Mouse (Mus musculus) embryonic facial prominence, embryonic 12.5 days (tissue): ENCODE results near the gene Mamdc4. TPM values are rescaled to one million over a fixed set of nuclear protein-coding genes. Genes with fewer than 3 reads are reported as not detected.

Experiments
- ATAC-seq: fragments of 200-750 bp; cut with Nextera tagmentation; 2 replicates; pipeline ENCODE4 v1.8.0; 2017; ENCODE audit not compliant: insufficient number of reproducible peaks, insufficient read depth, low FRiP score, low TSS enrichment
- H3K27ac ChIP-seq: fragments of 300-500 bp; sonication (generic); 2 replicates; pipeline ENCODE4 v1.5.1; 2016; ENCODE audit warnings: mild to moderate bottlenecking
- H3K27me3 ChIP-seq: fragments of 300-500 bp; sonication (generic); 2 replicates; pipeline ENCODE4 v1.6.1; 2016; ENCODE audit warnings: mild to moderate bottlenecking, moderate library complexity
- H3K36me3 ChIP-seq: fragments of 300-500 bp; sonication (generic); 2 replicates; pipeline ENCODE4 v1.6.1; 2016; ENCODE audit warnings: mild to moderate bottlenecking
- H3K4me1 ChIP-seq: fragments of 300-500 bp; sonication (generic); 2 replicates; pipeline ENCODE4 v1.6.1; 2016
- H3K4me2 ChIP-seq: fragments of 300-500 bp; sonication (generic); replicated peaks from 2 replicates; pipeline ENCODE4 v1.6.1; 2016; ENCODE audit warnings: mild to moderate bottlenecking, moderate library complexity
- H3K4me3 ChIP-seq: fragments of 300-500 bp; sonication (generic); 2 replicates; pipeline ENCODE4 v1.5.1; 2016; ENCODE audit warnings: mild to moderate bottlenecking
- H3K9ac ChIP-seq: fragments of 300-500 bp; sonication (generic); 2 replicates; pipeline ENCODE4 v1.6.1; 2016; ENCODE audit warnings: mild to moderate bottlenecking, moderate library complexity
- H3K9me3 ChIP-seq: fragments of 300-500 bp; sonication (generic); 2 replicates; pipeline ENCODE4 v1.6.1; 2016; ENCODE audit warnings: mild to moderate bottlenecking, moderate library complexity
- WGBS: fragments of 180-500 bp; shearing (Covaris S2); methylation state at CpG from one replicate; pipeline ENCODE4 v1.1.7; 2016; 5-methylcytosine and 5-hydroxymethylcytosine counted together
- polyA plus RNA-seq: library from polyadenylated mRNA; unstranded; fragments of >200 nt; fragmentation: Nextera tagmentation; extraction: Ambion mirVana; gene quantifications from 2 replicates; pipeline ENCODE4 v1.2.1, GENCODE M21; 2016

The Mamdc4 gene
- polyA plus RNA-seq, 1 experiment from 2014 or later: 4.2 TPM

GRCm38 (mm10) chr2:25534178-25534865 lies 40.3 kb downstream of the Mamdc4 start:
- Histone ChIP-seq H3K4me2 (no peak overlapping the region), H3K4me1 (no peaks in the 10 kb centered on the region), H3K36me3 (peaks cover 81% of the 10 kb centered on the region), H3K4me3 (no peak overlapping the region), H3K27me3 (no peaks in the 10 kb centered on the region), H3K9me3 (no peaks in the 10 kb centered on the region), H3K27ac (no peak overlapping the region), H3K9ac (no peak overlapping the region)
- WGBS: 87% methylated on average over 3 of the region's 3 CpGs
- no peak for ATAC-seq

DNA sequence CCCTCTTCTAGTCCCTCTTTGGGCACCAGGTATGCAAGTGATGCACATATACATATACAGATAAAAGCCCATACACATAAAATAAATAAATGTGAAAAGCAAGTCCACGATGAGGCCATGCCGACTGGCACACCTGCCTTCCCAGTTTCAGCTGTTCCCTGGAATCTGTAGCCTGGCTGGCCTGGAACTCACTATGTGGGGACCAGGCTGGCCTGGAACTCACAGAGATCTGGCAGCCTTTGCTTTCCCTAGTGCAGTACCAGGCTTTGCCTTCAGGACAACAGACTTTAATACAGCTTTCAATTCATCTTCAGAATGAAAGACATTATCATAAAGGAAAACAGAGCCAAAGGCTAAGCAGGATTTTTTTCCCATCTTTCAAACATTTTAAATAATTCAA lies 40.9 kb downstream of the Mamdc4 start:
- Histone ChIP-seq H3K9ac (no peak overlapping the region), H3K4me1 (no peaks in the 10 kb centered on the region), H3K36me3 (peaks cover 85% of the 10 kb centered on the region), H3K9me3 (no peaks in the 10 kb centered on the region), H3K4me2 (no peak overlapping the region), H3K4me3 (no peak overlapping the region), H3K27me3 (no peaks in the 10 kb centered on the region), H3K27ac (no peak overlapping the region)
- WGBS: 96% methylated on average over 2 of the region's 2 CpGs
- no peak for ATAC-seq

DNA sequence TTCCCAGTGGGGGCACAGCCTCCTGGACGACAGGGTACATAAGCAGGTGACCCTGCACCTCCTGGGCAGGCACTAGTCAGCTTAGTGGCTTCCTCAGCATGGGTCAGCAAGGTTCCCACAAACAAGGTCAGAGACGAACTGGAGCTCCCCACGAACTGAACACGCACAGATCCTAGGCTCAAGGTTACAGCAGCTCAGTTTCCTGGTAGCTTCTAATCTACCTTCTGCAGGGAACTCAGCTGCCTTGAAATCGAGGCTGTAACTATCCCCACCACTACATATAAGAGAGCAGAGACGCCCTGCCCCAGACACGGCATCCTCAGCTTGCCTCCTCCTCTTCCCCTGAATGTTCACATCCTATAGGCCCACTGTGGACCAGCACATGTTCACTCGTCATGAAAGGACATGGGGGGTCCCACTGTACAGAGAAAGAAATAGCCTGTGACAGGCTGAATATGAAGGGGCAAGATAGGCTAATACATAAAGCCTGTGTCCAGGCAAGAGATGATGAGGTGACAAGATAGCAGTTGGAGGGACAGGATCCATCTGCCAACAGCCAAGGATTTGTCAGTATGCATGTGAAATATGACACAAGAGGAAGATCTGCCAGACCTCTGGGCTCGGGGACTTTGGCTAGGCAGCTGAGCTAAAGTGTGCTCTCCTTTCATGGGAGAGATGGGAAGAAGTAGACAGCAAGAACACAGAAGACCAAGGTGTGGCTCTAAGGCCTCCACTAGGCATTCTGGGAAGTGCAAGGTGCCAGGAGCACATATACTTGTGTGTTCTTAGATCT lies 47.9 kb downstream of the Mamdc4 start:
- H3K36me3 ChIP-seq: peaks cover 88% of the 10 kb centered on the region
- H3K27me3 ChIP-seq: no peaks in the 10 kb centered on the region
- H3K9ac ChIP-seq: no peak overlapping the region
- H3K4me3 ChIP-seq: no peak overlapping the region
- H3K4me2 ChIP-seq: no peak overlapping the region
- H3K9me3 ChIP-seq: no peaks in the 10 kb centered on the region
- no peaks in the 10 kb centered on the region for H3K4me1 ChIP-seq
- no peak overlapping the region for H3K27ac ChIP-seq
- 83% methylated on average over 9 of the region's 9 CpGs for WGBS
- no peak for ATAC-seq

Other genes starting within 250 kb of the Mamdc4 start
- gene Man1b1, start 242.5 kb downstream of the Mamdc4 start, polyA plus RNA-seq: 66.5 and 75.8 TPM in 2 replicates
- gene Dpp7, start 218.5 kb downstream of the Mamdc4 start, polyA plus RNA-seq: 25.0 and 27.0 TPM in 2 replicates
- 7.9 and 8.9 TPM in 2 replicates for gene Uap1l1, start 209.2 kb downstream of the Mamdc4 start, polyA plus RNA-seq
- 51.4 and 51.6 TPM in 2 replicates for gene Sapcd2, start 202.5 kb downstream of the Mamdc4 start, polyA plus RNA-seq
- gene Entpd2, start 179.0 kb downstream of the Mamdc4 start, polyA plus RNA-seq: 0.41 and 0.42 TPM in 2 replicates
- gene Npdc1, start 175.5 kb downstream of the Mamdc4 start, polyA plus RNA-seq: 47.7 and 60.0 TPM in 2 replicates
- not detected in 2 replicates for gene Fut7, start 151.6 kb downstream of the Mamdc4 start, polyA plus RNA-seq
- 4.8 and 5.2 TPM in 2 replicates for gene Abca2, start 146.1 kb downstream of the Mamdc4 start, polyA plus RNA-seq
- 1.4 and 1.8 TPM in 2 replicates for gene Clic3, start 118.0 kb downstream of the Mamdc4 start, polyA plus RNA-seq
- gene Paxx, start 113.8 kb downstream of the Mamdc4 start, polyA plus RNA-seq: 28.6 and 28.9 TPM in 2 replicates
- 0.70 and 0.96 TPM in 2 replicates for gene Ptgds, start 104.8 kb downstream of the Mamdc4 start, polyA plus RNA-seq
- not detected in 2 replicates for gene Lcn12, start 80.9 kb downstream of the Mamdc4 start, polyA plus RNA-seq
- 81.8 and 82.8 TPM in 2 replicates for gene Fbxw5, start 74.1 kb downstream of the Mamdc4 start, polyA plus RNA-seq
- gene C8g, start 73.1 kb downstream of the Mamdc4 start, polyA plus RNA-seq: 6.3 and 6.4 TPM in 2 replicates
- gene Traf2, start 27.9 kb downstream of the Mamdc4 start, polyA plus RNA-seq: 37.7 and 37.8 TPM in 2 replicates
- gene Edf1, start 17.0 kb downstream of the Mamdc4 start, polyA plus RNA-seq: 310 and 331 TPM in 2 replicates
- gene Phpt1, start 379 bp upstream of the Mamdc4 start, polyA plus RNA-seq: 156 and 177 TPM in 2 replicates
- gene Ajm1, start 6.9 kb upstream of the Mamdc4 start, polyA plus RNA-seq: 0.20 and 0.24 TPM in 2 replicates
- gene Rabl6, start 33.7 kb upstream of the Mamdc4 start, polyA plus RNA-seq: 79.0 and 84.9 TPM in 2 replicates
- 0.19 TPM in 2 replicates for gene Ccdc183, start 42.8 kb upstream of the Mamdc4 start, polyA plus RNA-seq
- 21.1 and 24.6 TPM in 2 replicates for gene Tmem141, start 47.2 kb upstream of the Mamdc4 start, polyA plus RNA-seq
- gene Fcna, start 53.2 kb upstream of the Mamdc4 start, polyA plus RNA-seq: 0.65 and 0.69 TPM in 2 replicates
- 0.36 and 0.62 TPM in 2 replicates for gene Lcn8, start 78.3 kb upstream of the Mamdc4 start, polyA plus RNA-seq
- gene Lcn5, start 83.1 kb upstream of the Mamdc4 start, polyA plus RNA-seq: not detected in 2 replicates
- gene Lcn6, start 101.9 kb upstream of the Mamdc4 start, polyA plus RNA-seq: not detected in 2 replicates
- gene Lcn10, start 107.9 kb upstream of the Mamdc4 start, polyA plus RNA-seq: not detected in 2 replicates
- not detected in 2 replicates for gene Obp2a, start 125.2 kb upstream of the Mamdc4 start, polyA plus RNA-seq
- gene Bmyc, start 131.9 kb upstream of the Mamdc4 start, polyA plus RNA-seq: 100 and 106 TPM in 2 replicates
- not detected in 2 replicates for gene Obp2b, start 162.2 kb upstream of the Mamdc4 start, polyA plus RNA-seq
- gene Lcn3, start 190.7 kb upstream of the Mamdc4 start, polyA plus RNA-seq: not detected in 2 replicates
- gene Lcn11, start 202.2 kb upstream of the Mamdc4 start, polyA plus RNA-seq: not detected in 2 replicates
- not detected in 2 replicates for gene Gm13539, start 207.4 kb upstream of the Mamdc4 start, polyA plus RNA-seq
- gene Glt6d1, start 241.0 kb upstream of the Mamdc4 start, polyA plus RNA-seq: not detected in 2 replicates
- not detected in 2 replicates for gene Lcn9, start 248.3 kb upstream of the Mamdc4 start, polyA plus RNA-seq